Mouse (Mus musculus) limb, embryonic 12.5 days (tissue): ENCODE results near the gene 2010300C02Rik. TPM values are rescaled to one million over a fixed set of nuclear protein-coding genes. Genes with fewer than 3 reads are reported as not detected.

Source experiments
- ATAC-seq: fragments of 200-750 bp; cut with Nextera tagmentation; 2 replicates; pipeline ENCODE4 v1.8.0; 2017; ENCODE audit warnings: low read depth, moderate TSS enrichment; ENCODE audit not compliant: insufficient number of reproducible peaks, insufficient read depth, low FRiP score, low TSS enrichment
- H3K27ac ChIP-seq: fragments of 300-500 bp; sonication (generic); 2 replicates; pipeline ENCODE4 v1.5.1; 2016; ENCODE audit warnings: mild to moderate bottlenecking, moderate library complexity
- H3K27me3 ChIP-seq: fragments of 300-500 bp; sonication (generic); 2 replicates; pipeline ENCODE4 v1.6.1; 2016; ENCODE audit warnings: mild to moderate bottlenecking, moderate library complexity
- H3K36me3 ChIP-seq: fragments of 300-500 bp; sonication (generic); 2 replicates; pipeline ENCODE4 v1.6.1; 2016; ENCODE audit warnings: mild to moderate bottlenecking, moderate library complexity
- H3K4me1 ChIP-seq: fragments of 300-500 bp; sonication (generic); replicated peaks from 2 replicates; pipeline ENCODE4 v1.6.1; 2016
- H3K4me2 ChIP-seq: fragments of 300-500 bp; sonication (generic); 2 replicates; pipeline ENCODE4 v1.6.1; 2016; ENCODE audit warnings: mild to moderate bottlenecking, moderate library complexity
- H3K4me3 ChIP-seq: fragments of 300-500 bp; sonication (generic); replicated peaks from 2 replicates; pipeline ENCODE4 v1.5.1; 2016; ENCODE audit warnings: mild to moderate bottlenecking
- H3K9ac ChIP-seq: fragments of 300-500 bp; sonication (generic); replicated peaks from 2 replicates; pipeline ENCODE4 v1.6.1; 2016; ENCODE audit warnings: mild to moderate bottlenecking, moderate library complexity
- H3K9me3 ChIP-seq: fragments of 300-500 bp; sonication (generic); 2 replicates; pipeline ENCODE4 v1.6.1; 2016; ENCODE audit warnings: mild to moderate bottlenecking, moderate library complexity
- WGBS: fragments of 180-500 bp; shearing (Covaris S2); methylation state at CpG from one replicate; pipeline ENCODE4 v1.1.7; 2016; 5-methylcytosine and 5-hydroxymethylcytosine counted together
- polyA plus RNA-seq: library from polyadenylated mRNA; unstranded; fragments of >200 nt; fragmentation: Nextera tagmentation; extraction: Ambion mirVana; gene quantifications from 2 replicates; pipeline ENCODE4 v1.2.1, GENCODE M21; 2016

The 2010300C02Rik gene
- polyA plus RNA-seq, 1 experiment from 2014 or later = 1.1 TPM

- no peaks in the 10 kb centered on the region for H3K9me3 ChIP-seq
- no peaks in the 10 kb centered on the region for H3K27me3 ChIP-seq
- no peak for ATAC-seq
- H3K4me3 ChIP-seq = no peak overlapping the region
- no peaks in the 10 kb centered on the region for H3K4me1 ChIP-seq
- 55% methylated on average over 2 of the region's 2 CpGs for whole genome bisulfite sequencing
- H3K9ac ChIP-seq = no peak overlapping the region
- no peaks in the 10 kb centered on the region for H3K36me3 ChIP-seq
- H3K4me2 ChIP-seq = no peak overlapping the region
- H3K27ac ChIP-seq = no peak overlapping the region
These were observed 83.7 kb downstream of the 2010300C02Rik start for GRCm38 (mm10) chr1:37636169-37636568.

DNA sequence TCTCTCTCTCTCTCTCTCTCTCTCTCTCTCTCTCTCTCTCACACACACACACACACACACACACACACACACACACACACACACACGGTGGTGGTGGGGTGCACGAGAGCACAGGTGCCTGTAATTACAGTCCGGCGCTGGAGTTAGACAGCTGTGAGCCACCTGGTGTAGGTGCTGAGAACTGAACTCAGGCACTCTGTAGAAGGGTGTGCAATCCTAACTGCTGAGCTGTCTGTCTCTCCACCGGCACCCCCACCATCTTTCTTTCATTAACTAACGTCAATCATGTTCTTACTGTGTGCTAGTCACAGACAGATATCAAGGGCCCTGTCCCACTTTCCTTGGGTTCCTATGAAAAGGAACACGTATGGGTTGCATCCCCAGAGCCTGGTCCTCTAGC is 84.2 kb downstream of the 2010300C02Rik start:
- 46% methylated on average over 7 of the region's 7 CpGs for WGBS
- Histone ChIP-seq H3K4me2 (no peak overlapping the region), H3K4me1 (no peaks in the 10 kb centered on the region), H3K27me3 (no peaks in the 10 kb centered on the region), H3K9ac (no peak overlapping the region), H3K4me3 (no peak overlapping the region), H3K27ac (no peak overlapping the region), H3K36me3 (no peaks in the 10 kb centered on the region), H3K9me3 (no peaks in the 10 kb centered on the region)
- ATAC-seq = no peak

GRCm38 (mm10) chr1:37634658-37635057 is 85.2 kb downstream of the 2010300C02Rik start:
- H3K9ac ChIP-seq = no peak overlapping the region
- H3K36me3 ChIP-seq = no peaks in the 10 kb centered on the region
- H3K27ac ChIP-seq = no peak overlapping the region
- H3K27me3 ChIP-seq = no peaks in the 10 kb centered on the region
- WGBS = 22% methylated on average over 4 of the region's 4 CpGs
- H3K4me1 ChIP-seq = no peaks in the 10 kb centered on the region
- H3K4me2 ChIP-seq = no peak overlapping the region
- H3K9me3 ChIP-seq = no peaks in the 10 kb centered on the region
- H3K4me3 ChIP-seq = no peak overlapping the region
- ATAC-seq = no peak

- no peak overlapping the region for H3K4me3 ChIP-seq
- no peaks in the 10 kb centered on the region for H3K27me3 ChIP-seq
- H3K4me2 ChIP-seq = no peak overlapping the region
- peaks cover 5% of the 10 kb centered on the region for H3K4me1 ChIP-seq
- ATAC-seq = no peak
- 79% methylated on average over 5 of the region's 5 CpGs for WGBS
- H3K36me3 ChIP-seq = no peaks in the 10 kb centered on the region
- H3K27ac ChIP-seq = no peak overlapping the region
- H3K9ac ChIP-seq = no peak overlapping the region
- H3K9me3 ChIP-seq = no peaks in the 10 kb centered on the region
These were observed 86.4 kb downstream of the 2010300C02Rik start for GRCm38 (mm10) chr1:37633516-37633915.

DNA sequence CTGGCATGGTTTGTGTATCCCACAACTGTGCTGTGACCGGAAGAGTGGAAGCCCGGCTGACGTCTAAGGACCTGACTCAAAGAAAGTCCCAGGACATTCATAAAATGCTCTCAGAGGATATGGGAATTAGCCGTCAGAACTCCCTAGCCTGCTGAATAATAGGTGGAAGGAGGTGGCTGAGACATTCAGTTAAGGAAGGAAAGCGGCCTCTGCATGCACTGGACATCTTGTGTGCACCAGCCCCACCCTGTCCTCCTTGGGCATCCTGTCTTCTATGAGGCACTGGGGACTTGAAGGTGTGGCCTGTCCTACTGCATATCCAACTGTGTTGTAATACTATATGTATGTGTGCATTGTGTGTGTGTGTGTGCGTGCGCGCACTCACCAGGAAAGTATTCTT is 87.5 kb downstream of the 2010300C02Rik start:
- ATAC-seq = no peak
- no peaks in the 10 kb centered on the region for H3K9me3 ChIP-seq
- no peak overlapping the region for H3K4me3 ChIP-seq
- H3K27ac ChIP-seq = no peak overlapping the region
- H3K27me3 ChIP-seq = no peaks in the 10 kb centered on the region
- WGBS = 85% methylated on average over 8 of the region's 8 CpGs
- H3K4me2 ChIP-seq = no peak overlapping the region
- no peaks in the 10 kb centered on the region for H3K36me3 ChIP-seq
- H3K4me1 ChIP-seq = peaks cover 7% of the 10 kb centered on the region
- H3K9ac ChIP-seq = no peak overlapping the region

DNA sequence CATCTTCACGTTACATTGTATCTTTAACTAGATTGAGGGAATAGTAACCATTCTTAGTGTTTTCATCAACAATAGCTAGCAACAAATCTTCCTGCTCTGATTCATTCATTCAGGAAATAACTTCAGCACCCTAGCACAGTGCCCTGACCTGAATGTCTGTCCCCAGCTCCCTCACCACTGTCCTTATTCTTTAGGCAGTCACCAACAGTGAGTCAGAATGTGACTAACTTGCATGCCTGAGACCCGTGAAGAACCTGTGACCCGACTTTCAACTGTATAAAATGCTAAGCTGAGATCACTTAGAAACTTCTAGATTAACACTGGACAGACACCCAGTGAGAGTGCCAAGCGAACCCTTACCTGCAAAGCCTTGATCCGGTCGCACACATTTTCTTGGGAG is 88.4 kb downstream of the 2010300C02Rik start:
- no peak overlapping the region for H3K4me3 ChIP-seq
- no peaks in the 10 kb centered on the region for H3K36me3 ChIP-seq
- no peak for ATAC-seq
- no peaks in the 10 kb centered on the region for H3K27me3 ChIP-seq
- peaks cover 7% of the 10 kb centered on the region for H3K4me1 ChIP-seq
- no peak overlapping the region for H3K4me2 ChIP-seq
- WGBS = 89% methylated on average over 6 of the region's 6 CpGs
- H3K9me3 ChIP-seq = no peaks in the 10 kb centered on the region
- H3K27ac ChIP-seq = no peak overlapping the region
- H3K9ac ChIP-seq = no peak overlapping the region

- no peak overlapping the region for H3K4me3 ChIP-seq
- 84% methylated on average over 10 of the region's 10 CpGs for WGBS
- no peak overlapping the region for H3K4me2 ChIP-seq
- H3K9me3 ChIP-seq = no peaks in the 10 kb centered on the region
- H3K36me3 ChIP-seq = no peaks in the 10 kb centered on the region
- H3K27me3 ChIP-seq = no peaks in the 10 kb centered on the region
- ATAC-seq = no peak
- H3K4me1 ChIP-seq = peaks cover 7% of the 10 kb centered on the region
- no peak overlapping the region for H3K27ac ChIP-seq
- H3K9ac ChIP-seq = no peak overlapping the region
These were observed 89.3 kb downstream of the 2010300C02Rik start for GRCm38 (mm10) chr1:37630412-37631210.

DNA sequence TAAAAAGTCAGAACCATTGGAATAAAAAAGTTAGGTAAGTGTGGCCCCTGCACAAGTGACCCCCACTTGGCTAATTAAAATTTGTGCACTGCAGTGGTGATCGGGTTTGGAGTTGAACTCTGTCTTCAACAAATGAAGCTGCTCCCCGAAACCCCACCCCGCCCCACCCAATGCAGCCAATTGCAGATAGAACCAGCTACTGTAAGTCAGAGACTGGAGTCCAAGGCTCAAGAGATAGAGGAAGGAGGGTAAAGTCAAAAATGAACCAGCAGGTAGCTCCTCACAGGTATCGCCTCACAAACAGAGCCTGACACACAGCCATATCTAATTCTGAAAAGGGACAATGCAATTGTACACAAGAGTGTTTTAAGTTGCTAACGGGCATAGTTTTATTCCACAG is 90.0 kb downstream of the 2010300C02Rik start:
- Histone ChIP-seq H3K27ac (no peak overlapping the region), H3K9ac (no peak overlapping the region), H3K27me3 (no peaks in the 10 kb centered on the region), H3K4me2 (no peak overlapping the region), H3K4me1 (peaks cover 7% of the 10 kb centered on the region), H3K9me3 (no peaks in the 10 kb centered on the region), H3K4me3 (no peak overlapping the region), H3K36me3 (no peaks in the 10 kb centered on the region)
- WGBS = 97% methylated on average over 5 of the region's 5 CpGs
- no peak for ATAC-seq

- WGBS = 33% methylated on average over 6 of the region's 6 CpGs
These were observed 91.1 kb downstream of the 2010300C02Rik start for GRCm38 (mm10) chr1:37628749-37629148.

GRCm38 (mm10) chr1:37624185-37624584 is 95.7 kb downstream of the 2010300C02Rik start:
- Histone ChIP-seq H3K27ac (no peak overlapping the region), H3K9me3 (no peaks in the 10 kb centered on the region), H3K4me2 (no peak overlapping the region), H3K9ac (no peak overlapping the region), H3K27me3 (no peaks in the 10 kb centered on the region), H3K36me3 (no peaks in the 10 kb centered on the region), H3K4me1 (peaks cover 7% of the 10 kb centered on the region), H3K4me3 (no peak overlapping the region)
- ATAC-seq = no peak
- 87% methylated on average over 17 of the region's 17 CpGs for WGBS

More at GRCm38 (mm10) chr1:37628749-37629148, 91.1 kb downstream of the 2010300C02Rik start:
- Histone ChIP-seq H3K27ac (no peak overlapping the region), H3K9me3 (no peaks in the 10 kb centered on the region), H3K27me3 (no peaks in the 10 kb centered on the region), H3K9ac (no peak overlapping the region), H3K36me3 (no peaks in the 10 kb centered on the region), H3K4me3 (no peak overlapping the region), H3K4me2 (no peak overlapping the region), H3K4me1 (peaks cover 7% of the 10 kb centered on the region)
- ATAC-seq = no peak

GRCm38 (mm10) chr1:37622049-37622448 is 97.8 kb downstream of the 2010300C02Rik start:
- peaks cover 2% of the 10 kb centered on the region for H3K4me1 ChIP-seq
- H3K4me2 ChIP-seq = no peak overlapping the region
- no peaks in the 10 kb centered on the region for H3K27me3 ChIP-seq
- no peak overlapping the region for H3K27ac ChIP-seq
- 80% methylated on average over 6 of the region's 6 CpGs for WGBS
- no peak overlapping the region for H3K4me3 ChIP-seq
- no peaks in the 10 kb centered on the region for H3K36me3 ChIP-seq
- ATAC-seq = no peak
- no peaks in the 10 kb centered on the region for H3K9me3 ChIP-seq
- no peak overlapping the region for H3K9ac ChIP-seq

DNA sequence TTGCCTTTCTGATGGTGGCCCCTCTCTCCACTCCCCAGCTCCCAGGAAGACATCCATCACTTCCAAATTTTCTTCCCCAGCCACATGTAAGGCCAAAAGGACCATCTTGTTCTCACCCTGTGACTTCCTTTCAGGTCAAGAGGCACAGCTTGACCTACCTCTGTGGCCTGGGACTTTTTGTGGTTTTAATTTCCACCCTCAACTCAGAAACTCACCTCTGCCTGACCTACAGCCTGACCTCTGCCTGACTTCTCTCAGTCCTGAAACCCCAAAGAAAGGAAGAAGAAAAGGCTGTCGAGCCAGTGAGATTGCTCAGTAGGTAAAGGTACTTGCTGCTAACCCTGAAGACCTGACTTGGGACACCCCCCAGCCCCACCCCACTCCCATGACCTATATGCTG is 100.3 kb downstream of the 2010300C02Rik start:
- Histone ChIP-seq H3K4me3 (no peak overlapping the region), H3K9ac (no peak overlapping the region), H3K36me3 (no peaks in the 10 kb centered on the region), H3K27ac (no peak overlapping the region), H3K27me3 (no peaks in the 10 kb centered on the region), H3K4me1 (peaks cover 21% of the 10 kb centered on the region), H3K4me2 (no peak overlapping the region), H3K9me3 (no peaks in the 10 kb centered on the region)
- no peak for ATAC-seq
- 41% methylated on average over 1 of the region's 1 CpGs for WGBS
